Mouse (Mus musculus) erythroblast, embryonic 14.5 days (primary cell): Measurements from ENCODE around the gene Chaf1b.

Experiments
- GATA1 ChIP-seq: IDR thresholded peaks from 2 replicates; pipeline ENCODE4 v1.6.1; 2012; ENCODE audit warnings: low read length, inconsistent platforms, mixed read lengths
- TAL1 ChIP-seq: IDR thresholded peaks from 3 replicates; pipeline ENCODE4 v1.6.1; 2012; ENCODE audit warnings: low read length, inconsistent platforms, mixed read lengths

GRCm38 (mm10) chr16:93934588-93934987, 50.9 kb downstream of the Chaf1b start:
- TF ChIP-seq GATA1 (no peak), TAL1 (no peak)
